Mouse (Mus musculus): ENCODE measurements around the gene Hemgn.

DNA sequence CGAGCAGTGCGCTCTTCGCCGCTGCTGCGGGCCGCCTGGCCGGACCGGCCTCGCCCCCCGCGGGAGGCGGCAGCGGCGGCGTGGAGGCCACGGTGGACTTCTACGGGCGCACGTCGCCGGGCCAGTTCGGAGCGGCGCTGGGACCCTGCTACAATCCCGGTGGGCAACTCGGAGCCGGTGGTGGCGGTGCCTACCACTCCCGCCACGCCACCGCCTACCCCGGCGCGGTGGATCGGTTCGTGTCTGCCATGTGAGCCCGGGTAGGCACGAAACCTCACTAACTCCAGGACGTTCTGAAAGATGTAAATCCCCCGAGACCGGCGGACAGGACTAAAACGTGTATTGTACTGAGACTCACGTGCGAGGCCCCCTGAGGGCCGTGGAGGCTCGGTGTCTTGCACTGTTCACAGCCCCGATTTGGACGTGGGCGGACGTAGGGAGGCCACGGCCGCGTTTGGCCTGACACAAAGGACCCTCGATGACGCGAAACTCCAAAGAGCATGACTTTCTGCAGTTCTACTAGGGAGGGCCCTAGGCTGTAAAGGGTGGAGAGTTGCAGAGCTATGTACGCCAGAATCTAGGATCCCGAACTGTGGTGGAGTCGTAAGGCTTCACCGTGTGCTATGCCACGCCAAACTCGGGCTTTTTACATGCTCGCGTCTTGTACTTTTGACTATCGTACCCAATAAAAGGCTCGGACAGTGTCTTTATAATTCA lies 68.1 kb downstream of the Hemgn start:
- no peak for TF ChIP-seq CTCF (IDR thresholded peaks at IDR 0.05; ENCODE audit: control insufficient read depth, insufficient read depth, insufficient read length)
- no peak for TF ChIP-seq MYOG (IDR thresholded peaks at IDR 0.05; ENCODE audit: control insufficient read depth, extremely low read depth, insufficient read length)
- no peak for TF ChIP-seq MAX (IDR thresholded peaks at IDR 0.05)
- TF ChIP-seq USF1 (IDR thresholded peaks at IDR 0.05; ENCODE audit: low read depth) = no peak
- no peak for TF ChIP-seq CEBPB (IDR thresholded peaks at IDR 0.05; ENCODE audit: low read depth)
- no peak for TF ChIP-seq MYOD1 (IDR thresholded peaks at IDR 0.05; ENCODE audit: control insufficient read depth, insufficient read length, low read depth)

All from C2C12 (cell line).